Mouse (Mus musculus): ENCODE measurements around the gene Folr2. TPM values are rescaled to one million over a fixed set of nuclear protein-coding genes. Genes with fewer than 3 reads are reported as not detected.

The Folr2 gene
- polyA plus RNA-seq, 1 experiment = 2.1 TPM

GRCm38 (mm10) chr7:101851689-101852088, 5.3 kb downstream of the Folr2 start:
- no peak for TF ChIP-seq POLR2A (IDR thresholded peaks at IDR 0.05; ENCODE audit: extremely low read depth, insufficient read depth, low read length)
- no peak for TF ChIP-seq CTCF (IDR thresholded peaks at IDR 0.05; ENCODE audit: extremely low read depth, insufficient read depth, low read length)
- H3K27ac ChIP-seq (ENCODE audit: insufficient read depth, low read length) = no peak overlapping the region
- no peaks in the 10 kb centered on the region for H3K4me1 ChIP-seq (ENCODE audit: control insufficient read depth, insufficient read depth, low read length)
- H3K4me3 ChIP-seq (ENCODE audit: insufficient read depth, low read length) = no peak overlapping the region

GRCm38 (mm10) chr7:101847934-101848333, 9.1 kb downstream of the Folr2 start:
- TF ChIP-seq POLR2A (IDR thresholded peaks at IDR 0.05; ENCODE audit: extremely low read depth, insufficient read depth, low read length) = no peak
- no peak for TF ChIP-seq CTCF (IDR thresholded peaks at IDR 0.05; ENCODE audit: extremely low read depth, insufficient read depth, low read length)
- Histone ChIP-seq H3K27ac (ENCODE audit: insufficient read depth, low read length) (no peak overlapping the region), H3K4me1 (ENCODE audit: control insufficient read depth, insufficient read depth, low read length) (no peaks in the 10 kb centered on the region), H3K4me3 (ENCODE audit: insufficient read depth, low read length) (no peak overlapping the region)

- TF ChIP-seq POLR2A (IDR thresholded peaks at IDR 0.05; ENCODE audit: extremely low read depth, insufficient read depth, low read length) (no peak), CTCF (IDR thresholded peaks at IDR 0.05; ENCODE audit: extremely low read depth, insufficient read depth, low read length) (no peak)
- Histone ChIP-seq H3K4me1 (ENCODE audit: control insufficient read depth, insufficient read depth, low read length) (no peaks in the 10 kb centered on the region), H3K4me3 (ENCODE audit: insufficient read depth, low read length) (no peak overlapping the region), H3K27ac (ENCODE audit: insufficient read depth, low read length) (no peak overlapping the region)
Observed at GRCm38 (mm10) chr7:101844186-101844585, 12.8 kb downstream of the Folr2 start.

- 0 out of 2 replicates have a peak, but pooled peaks have one; percentile 2 for TF ChIP-seq CTCF (IDR thresholded peaks at IDR 0.05; ENCODE audit: extremely low read depth, insufficient read depth, low read length)
- TF ChIP-seq POLR2A (IDR thresholded peaks at IDR 0.05; ENCODE audit: extremely low read depth, insufficient read depth, low read length) = no peak; the same call in 1 of the 2 replicates
- peak within 1 kb of the TSS; percentile 63 for H3K4me3 ChIP-seq (ENCODE audit: insufficient read depth, low read length)
- peak within 1 kb of the TSS; percentile 74 for H3K27ac ChIP-seq (ENCODE audit: insufficient read depth, low read length)
- H3K4me1 ChIP-seq (ENCODE audit: control insufficient read depth, insufficient read depth, low read length) = no peaks in the 10 kb centered on the region
Observed at GRCm38 (mm10) chr7:101837606-101838471, 19.2 kb downstream of the Folr2 start, which contains the start of gene Inppl1. Gene Inppl1, minus strand, starts transcription at chr7:101838229.

GRCm38 (mm10) chr7:101837154-101837605, 19.8 kb downstream of the Folr2 start:
- TF ChIP-seq POLR2A (IDR thresholded peaks at IDR 0.05; ENCODE audit: extremely low read depth, insufficient read depth, low read length) (no peak), CTCF (IDR thresholded peaks at IDR 0.05; ENCODE audit: extremely low read depth, insufficient read depth, low read length) (no peak)
- Histone ChIP-seq H3K4me3 (ENCODE audit: insufficient read depth, low read length) (peak overlapping the region; percentile 63), H3K4me1 (ENCODE audit: control insufficient read depth, insufficient read depth, low read length) (no peaks in the 10 kb centered on the region)

GRCm38 (mm10) chr7:101836271-101837153, 20.5 kb downstream of the Folr2 start:
- no peaks in the 10 kb centered on the region for H3K4me1 ChIP-seq (ENCODE audit: control insufficient read depth, insufficient read depth, low read length)
- H3K27ac ChIP-seq (ENCODE audit: insufficient read depth, low read length) = peak overlapping the region; percentile 75
- TF ChIP-seq CTCF (IDR thresholded peaks at IDR 0.05; ENCODE audit: extremely low read depth, insufficient read depth, low read length) (no peak), POLR2A (IDR thresholded peaks at IDR 0.05; ENCODE audit: extremely low read depth, insufficient read depth, low read length) (no peak)

More at GRCm38 (mm10) chr7:101837154-101837605, 19.8 kb downstream of the Folr2 start:
- peak overlapping the region; percentile 74 for H3K27ac ChIP-seq (ENCODE audit: insufficient read depth, low read length)

GRCm38 (mm10) chr7:101835457-101836109, 21.4 kb downstream of the Folr2 start:
- peak overlapping the region; percentile 63; the same call in 1 of the 2 replicates for H3K4me3 ChIP-seq (ENCODE audit: insufficient read depth, low read length)
- H3K27ac ChIP-seq (ENCODE audit: insufficient read depth, low read length) = no peak overlapping the region

More at GRCm38 (mm10) chr7:101836271-101837153, 20.5 kb downstream of the Folr2 start:
- H3K4me3 ChIP-seq (ENCODE audit: insufficient read depth, low read length) = peak overlapping the region; percentile 63

GRCm38 (mm10) chr7:101834903-101835302, 22.1 kb downstream of the Folr2 start:
- Histone ChIP-seq H3K27ac (ENCODE audit: insufficient read depth, low read length) (no peak overlapping the region), H3K4me3 (ENCODE audit: insufficient read depth, low read length) (no peak overlapping the region), H3K4me1 (ENCODE audit: control insufficient read depth, insufficient read depth, low read length) (no peaks in the 10 kb centered on the region)
- TF ChIP-seq CTCF (IDR thresholded peaks at IDR 0.05; ENCODE audit: extremely low read depth, insufficient read depth, low read length) (no peak), POLR2A (IDR thresholded peaks at IDR 0.05; ENCODE audit: extremely low read depth, insufficient read depth, low read length) (no peak)

More at GRCm38 (mm10) chr7:101835457-101836109, 21.4 kb downstream of the Folr2 start:
- no peaks in the 10 kb centered on the region for H3K4me1 ChIP-seq (ENCODE audit: control insufficient read depth, insufficient read depth, low read length)
- no peak for TF ChIP-seq POLR2A (IDR thresholded peaks at IDR 0.05; ENCODE audit: extremely low read depth, insufficient read depth, low read length)
- 0 out of 2 replicates have a peak, but pooled peaks have one; percentile 11 for TF ChIP-seq CTCF (IDR thresholded peaks at IDR 0.05; ENCODE audit: extremely low read depth, insufficient read depth, low read length)

Measured in cortical plate, adult 2 months (tissue).